Mouse (Mus musculus) kidney, adult 2 months (tissue): ENCODE data around the gene Tchhl1. TPM values are rescaled to one million over a fixed set of nuclear protein-coding genes. Genes with fewer than 3 reads are reported as not detected.

Experiments
- DNase-seq: peaks from one replicate; pipeline ENCODE4 v3.0.0; 2021
- H3K27ac ChIP-seq: fragments of 200-500 bp; 2 replicates; pipeline ENCODE4 v1.5.1; 2012; ENCODE audit warnings: low read depth, low read length, control low read depth, inconsistent platforms; ENCODE audit not compliant: insufficient read depth
- H3K27me3 ChIP-seq: fragments of 200-500 bp; replicated peaks from 2 replicates; pipeline ENCODE4 v1.6.1; 2012; ENCODE audit warnings: mild to moderate bottlenecking, moderate library complexity, low read length, inconsistent platforms; ENCODE audit not compliant: control insufficient read depth, insufficient read depth
- H3K36me3 ChIP-seq: fragments of 200-500 bp; 2 replicates; pipeline ENCODE4 v1.6.1; 2012; ENCODE audit warnings: mild to moderate bottlenecking, moderate library complexity, low read length, inconsistent platforms; ENCODE audit not compliant: control insufficient read depth, insufficient read depth
- H3K4me1 ChIP-seq: fragments of 200-500 bp; 2 replicates; pipeline ENCODE4 v1.6.1; 2011; ENCODE audit warnings: low read length; ENCODE audit not compliant: control insufficient read depth, insufficient read depth
- H3K4me3 ChIP-seq: fragments of 200-500 bp; 2 replicates; pipeline ENCODE4 v1.5.1; 2011; ENCODE audit warnings: mild to moderate bottlenecking, low read depth, low read length, control low read depth; ENCODE audit not compliant: insufficient read depth
- CTCF ChIP-seq: fragments of 200-500 bp; conservative IDR thresholded peaks from 2 replicates; pipeline ENCODE4 v1.5.1; 2011; ENCODE audit warnings: low read depth, mild to moderate bottlenecking, control low read depth, low read length, moderate library complexity, mixed read lengths; ENCODE audit not compliant: insufficient read depth, insufficient read length
- POLR2A ChIP-seq: fragments of 200-500 bp; IDR thresholded peaks from one replicate; pipeline ENCODE4 v1.6.1; 2011; ENCODE audit warnings: low read depth, low read length, control low read depth
- WGBS: fragments of 180-500 bp; shearing (Covaris S2); methylation state at CpG from one replicate; pipeline ENCODE4 v1.1.7; 2018; 5-methylcytosine and 5-hydroxymethylcytosine counted together
- polyA plus RNA-seq: library from polyadenylated mRNA; depleted of rRNA; stranded (reverse); fragments of >200 nt; gene quantifications from 2 replicates; pipeline ENCODE4 v1.2.3, GENCODE M21; 2012

Gene Tchhl1
- polyA plus RNA-seq, 1 experiment = 0.47 TPM

- Histone ChIP-seq H3K27me3 (no peaks in the 10 kb centered on the region), H3K36me3 (no peaks in the 10 kb centered on the region), H3K27ac (peak overlapping the region; percentile 82), H3K4me1 (peaks cover 8% of the 10 kb centered on the region), H3K4me3 (peak overlapping the region; percentile 23)
- peak; percentile 54 for DNase-seq
- WGBS = 34% methylated on average over 30 of the region's 30 CpGs
- TF ChIP-seq POLR2A = no peak
- no peak for TF ChIP-seq CTCF
Observed at GRCm38 (mm10) chr3:93505960-93506863, 37.7 kb downstream of the Tchhl1 start.

GRCm38 (mm10) chr3:93506881-93507325 is 38.3 kb downstream of the Tchhl1 start:
- no peak for TF ChIP-seq POLR2A
- no peak for TF ChIP-seq CTCF
- Histone ChIP-seq H3K27ac (peak overlapping the region; percentile 51), H3K27me3 (no peaks in the 10 kb centered on the region), H3K4me1 (peaks cover 13% of the 10 kb centered on the region), H3K36me3 (no peaks in the 10 kb centered on the region), H3K4me3 (no peak overlapping the region)
- 62% methylated on average over 5 of the region's 5 CpGs for WGBS
- peak; percentile 23 for DNase-seq

DNA sequence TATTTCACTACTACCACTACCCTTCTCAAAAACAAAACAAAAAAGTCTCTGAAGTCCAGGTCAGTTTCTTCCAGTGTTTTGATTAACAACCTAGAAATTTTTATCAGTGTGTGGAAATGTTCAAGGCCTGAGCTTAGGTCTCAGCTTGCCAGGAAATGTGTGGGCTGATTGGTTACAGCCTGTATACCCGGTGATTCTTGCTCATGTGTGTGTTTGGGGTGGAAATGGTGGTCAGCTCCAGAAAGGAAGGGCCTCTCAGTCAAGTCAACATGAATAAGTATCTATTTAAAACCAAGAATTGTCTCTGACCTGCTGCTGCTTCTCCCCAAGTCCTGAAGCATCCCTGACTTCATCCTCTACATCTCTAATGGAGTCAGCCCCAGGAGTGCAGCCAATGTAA is 40.7 kb downstream of the Tchhl1 start:
- no peak for DNase-seq
- Histone ChIP-seq H3K36me3 (no peaks in the 10 kb centered on the region), H3K27ac (no peak overlapping the region), H3K27me3 (no peaks in the 10 kb centered on the region), H3K4me3 (no peak overlapping the region), H3K4me1 (peaks cover 21% of the 10 kb centered on the region)
- WGBS = 38% methylated on average over 1 of the region's 1 CpGs
- TF ChIP-seq CTCF (no peak), POLR2A (no peak)

DNA sequence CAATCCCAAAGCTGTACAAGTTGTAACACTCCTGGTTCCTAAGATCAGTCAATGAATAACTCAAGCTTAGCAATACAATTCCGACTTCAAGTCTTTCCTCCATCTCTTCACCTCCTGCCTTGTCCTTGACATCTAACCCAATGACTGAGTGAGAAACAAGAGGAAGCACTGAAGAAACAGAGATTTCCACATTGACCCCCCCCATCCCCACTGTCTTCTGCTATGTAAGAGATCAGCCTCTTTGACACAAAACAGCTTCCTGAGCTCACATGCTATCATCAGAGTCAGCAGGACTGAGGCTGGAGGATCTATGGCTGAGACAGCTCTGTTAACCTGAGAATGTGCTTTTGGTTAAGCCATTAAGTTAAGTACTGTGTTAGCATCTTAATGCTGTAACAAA is 42.5 kb downstream of the Tchhl1 start:
- Histone ChIP-seq H3K27ac (peak overlapping the region; percentile 71), H3K4me3 (no peak overlapping the region), H3K36me3 (no peaks in the 10 kb centered on the region), H3K4me1 (peaks cover 21% of the 10 kb centered on the region), H3K27me3 (no peaks in the 10 kb centered on the region)
- peak; percentile 36 for DNase-seq
- WGBS = 39% methylated on average over 1 of the region's 1 CpGs
- TF ChIP-seq CTCF = no peak
- no peak for TF ChIP-seq POLR2A

DNA sequence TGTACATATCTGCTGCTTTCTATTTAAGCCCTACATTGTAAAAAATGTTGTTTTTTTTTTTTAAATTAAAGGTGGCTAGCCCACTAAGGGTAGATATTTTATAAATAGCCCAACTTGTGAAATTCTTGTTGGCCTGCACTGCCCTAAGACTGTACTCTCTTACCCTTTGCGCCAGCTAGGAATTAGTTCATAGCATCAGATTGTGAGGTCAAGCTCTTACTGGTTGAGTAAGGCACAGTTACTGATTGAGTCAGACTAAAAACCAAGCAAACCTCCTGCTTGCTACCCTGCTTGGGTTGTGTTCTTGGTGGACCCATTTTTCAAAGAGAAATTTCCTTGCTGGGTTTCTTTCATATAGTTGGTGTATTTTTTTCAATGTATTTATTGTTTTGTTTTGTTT is 43.2 kb downstream of the Tchhl1 start:
- H3K36me3 ChIP-seq = no peaks in the 10 kb centered on the region

GRCm38 (mm10) chr3:93512386-93513101 is 44.0 kb downstream of the Tchhl1 start:
- Histone ChIP-seq H3K27ac (0 out of 2 replicates have a peak overlapping the region, but pooled peaks have one; percentile 35), H3K4me1 (peaks cover 21% of the 10 kb centered on the region), H3K27me3 (no peaks in the 10 kb centered on the region), H3K36me3 (no peaks in the 10 kb centered on the region), H3K4me3 (no peak overlapping the region)
- 43% methylated on average over 7 of the region's 7 CpGs for WGBS
- DNase-seq = peak; percentile 62
- TF ChIP-seq CTCF (no peak), POLR2A (no peak)

More for the DNA sequence above, 43.2 kb downstream of the Tchhl1 start:
- no peak for TF ChIP-seq POLR2A
- no peak for TF ChIP-seq CTCF
- Histone ChIP-seq H3K27me3 (no peaks in the 10 kb centered on the region), H3K4me1 (peaks cover 21% of the 10 kb centered on the region), H3K27ac (peak overlapping the region; percentile 31; the same call in 1 of the 2 replicates), H3K4me3 (no peak overlapping the region)
- WGBS = 88% methylated on average over 1 of the region's 1 CpGs
- peak; percentile 24 for DNase-seq

GRCm38 (mm10) chr3:93514628-93515027 is 46.1 kb downstream of the Tchhl1 start:
- DNase-seq = no peak
- H3K36me3 ChIP-seq = no peaks in the 10 kb centered on the region
- no peak overlapping the region for H3K4me3 ChIP-seq
- H3K4me1 ChIP-seq = peaks cover 21% of the 10 kb centered on the region
- no peak overlapping the region for H3K27ac ChIP-seq
- H3K27me3 ChIP-seq = no peaks in the 10 kb centered on the region
- 93% methylated on average over 3 of the region's 3 CpGs for WGBS
- no peak for TF ChIP-seq CTCF
- TF ChIP-seq POLR2A = no peak
